Mouse (Mus musculus): ENCODE measurements at regions not wholly inside any gene's neighbourhood (a gene's known extent, or its start where the extent isn't known, plus 50 kb on each side); places are given as distances from the start of the nearest gene placed in this dataset.

GRCm38 (mm10) chr3:143986798-143987197, 218.2 kb downstream of the Lmo4 start:
- Histone ChIP-seq H3K27me3 (ENCODE audit: low read depth, poor library complexity, severe bottlenecking) (no peaks in the 10 kb centered on the region), H3K36me3 (no peaks in the 10 kb centered on the region), H3K4me1 (peaks cover 24% of the 10 kb centered on the region; the same call in 1 of the 2 replicates), H3K4me3 (no peak overlapping the region), H3K9me3 (replicated peaks) (no peaks in the 10 kb centered on the region), H3K27ac (no peak overlapping the region)
- DNase-seq (ENCODE audit: low spot score), result no peak
- WGBS, result 97% methylated on average over 2 of the region's 2 CpGs

GRCm38 (mm10) chr3:143986200-143986506, 218.9 kb downstream of the Lmo4 start:
- no peak overlapping the region for H3K4me3 ChIP-seq
- H3K36me3 ChIP-seq, result no peaks in the 10 kb centered on the region
- 78% methylated on average over 5 of the region's 5 CpGs for WGBS
- DNase-seq (ENCODE audit: low spot score), result no peak
- no peaks in the 10 kb centered on the region for H3K27me3 ChIP-seq (ENCODE audit: low read depth, poor library complexity, severe bottlenecking)
- peaks cover 24% of the 10 kb centered on the region; the same call in 1 of the 2 replicates for H3K4me1 ChIP-seq
- no peaks in the 10 kb centered on the region for H3K9me3 ChIP-seq (replicated peaks)
- 0 out of 2 replicates have a peak overlapping the region, but pooled peaks have one; percentile 21 for H3K27ac ChIP-seq

GRCm38 (mm10) chr3:143985349-143986199, 219.4 kb downstream of the Lmo4 start:
- no peak for DNase-seq (ENCODE audit: low spot score)
- Histone ChIP-seq H3K4me1 (peaks cover 24% of the 10 kb centered on the region; the same call in 1 of the 2 replicates), H3K36me3 (no peaks in the 10 kb centered on the region), H3K27ac (no peak overlapping the region), H3K9me3 (replicated peaks) (no peaks in the 10 kb centered on the region), H3K4me3 (no peak overlapping the region), H3K27me3 (ENCODE audit: low read depth, poor library complexity, severe bottlenecking) (no peaks in the 10 kb centered on the region)
- WGBS, result 76% methylated on average over 6 of the region's 6 CpGs

GRCm38 (mm10) chr3:143978703-143979102, 226.3 kb downstream of the Lmo4 start:
- WGBS, result 95% methylated on average over 2 of the region's 2 CpGs
- no peaks in the 10 kb centered on the region for H3K36me3 ChIP-seq
- no peaks in the 10 kb centered on the region for H3K9me3 ChIP-seq (replicated peaks)
- no peak overlapping the region for H3K4me3 ChIP-seq
- DNase-seq (ENCODE audit: low spot score), result no peak
- no peaks in the 10 kb centered on the region for H3K4me1 ChIP-seq
- no peak overlapping the region for H3K27ac ChIP-seq
- H3K27me3 ChIP-seq (ENCODE audit: low read depth, poor library complexity, severe bottlenecking), result no peaks in the 10 kb centered on the region

GRCm38 (mm10) chr3:143977886-143978447, 227.1 kb downstream of the Lmo4 start:
- Histone ChIP-seq H3K4me3 (no peak overlapping the region), H3K4me1 (no peaks in the 10 kb centered on the region), H3K36me3 (no peaks in the 10 kb centered on the region), H3K27me3 (ENCODE audit: low read depth, poor library complexity, severe bottlenecking) (no peaks in the 10 kb centered on the region), H3K27ac (no peak overlapping the region), H3K9me3 (replicated peaks) (no peaks in the 10 kb centered on the region)
- WGBS, result 91% methylated on average over 7 of the region's 7 CpGs
- DNase-seq (ENCODE audit: low spot score), result no peak

GRCm38 (mm10) chr3:143973582-143973981, 231.4 kb downstream of the Lmo4 start:
- no peak overlapping the region for H3K4me3 ChIP-seq
- H3K27me3 ChIP-seq (ENCODE audit: low read depth, poor library complexity, severe bottlenecking), result no peaks in the 10 kb centered on the region
- no peak for DNase-seq (ENCODE audit: low spot score)
- no peak overlapping the region for H3K27ac ChIP-seq
- H3K4me1 ChIP-seq, result no peaks in the 10 kb centered on the region
- H3K36me3 ChIP-seq, result no peaks in the 10 kb centered on the region
- WGBS, result 86% methylated on average over 9 of the region's 9 CpGs
- no peaks in the 10 kb centered on the region for H3K9me3 ChIP-seq (replicated peaks)

- Histone ChIP-seq H3K4me3 (no peak overlapping the region), H3K36me3 (no peaks in the 10 kb centered on the region), H3K4me1 (no peaks in the 10 kb centered on the region), H3K9me3 (replicated peaks) (no peaks in the 10 kb centered on the region), H3K27ac (no peak overlapping the region), H3K27me3 (ENCODE audit: low read depth, poor library complexity, severe bottlenecking) (no peaks in the 10 kb centered on the region)
- DNase-seq (ENCODE audit: low spot score), result no peak
Observed at GRCm38 (mm10) chr3:143972351-143972750, 232.7 kb downstream of the Lmo4 start.

- DNase-seq (ENCODE audit: low spot score), result no peak
- 93% methylated on average over 11 of the region's 11 CpGs for WGBS
- H3K4me1 ChIP-seq, result no peaks in the 10 kb centered on the region
- no peaks in the 10 kb centered on the region for H3K36me3 ChIP-seq
- H3K27ac ChIP-seq, result no peak overlapping the region
- H3K27me3 ChIP-seq (ENCODE audit: low read depth, poor library complexity, severe bottlenecking), result no peaks in the 10 kb centered on the region
- H3K4me3 ChIP-seq, result no peak overlapping the region
- no peaks in the 10 kb centered on the region for H3K9me3 ChIP-seq (replicated peaks)
Observed at GRCm38 (mm10) chr3:143970771-143971170, 234.2 kb downstream of the Lmo4 start.

- DNase-seq (ENCODE audit: low spot score), result no peak
- Histone ChIP-seq H3K27ac (no peak overlapping the region), H3K9me3 (replicated peaks) (no peaks in the 10 kb centered on the region), H3K4me3 (no peak overlapping the region), H3K27me3 (ENCODE audit: low read depth, poor library complexity, severe bottlenecking) (no peaks in the 10 kb centered on the region), H3K36me3 (no peaks in the 10 kb centered on the region), H3K4me1 (no peaks in the 10 kb centered on the region)
- 95% methylated on average over 7 of the region's 7 CpGs for WGBS
Observed at GRCm38 (mm10) chr3:143955508-143955907, 249.5 kb downstream of the Lmo4 start.

GRCm38 (mm10) chr3:143954822-143955221, 250.2 kb downstream of the Lmo4 start:
- peaks cover 2% of the 10 kb centered on the region for H3K4me1 ChIP-seq
- H3K9me3 ChIP-seq (replicated peaks), result no peaks in the 10 kb centered on the region
- H3K4me3 ChIP-seq, result no peak overlapping the region
- no peak for DNase-seq (ENCODE audit: low spot score)
- H3K36me3 ChIP-seq, result no peaks in the 10 kb centered on the region
- WGBS, result 89% methylated on average over 7 of the region's 7 CpGs
- H3K27me3 ChIP-seq (ENCODE audit: low read depth, poor library complexity, severe bottlenecking), result no peaks in the 10 kb centered on the region
- H3K27ac ChIP-seq, result no peak overlapping the region

GRCm38 (mm10) chr3:143952289-143952688, 252.7 kb downstream of the Lmo4 start:
- WGBS, result 52% methylated on average over 8 of the region's 8 CpGs
- DNase-seq (ENCODE audit: low spot score), result no peak
- Histone ChIP-seq H3K9me3 (replicated peaks) (no peaks in the 10 kb centered on the region), H3K4me1 (peaks cover 27% of the 10 kb centered on the region), H3K27ac (no peak overlapping the region), H3K27me3 (ENCODE audit: low read depth, poor library complexity, severe bottlenecking) (no peaks in the 10 kb centered on the region), H3K4me3 (no peak overlapping the region), H3K36me3 (no peaks in the 10 kb centered on the region)

GRCm38 (mm10) chr3:143949656-143950055, 255.4 kb downstream of the Lmo4 start:
- DNase-seq (ENCODE audit: low spot score), result no peak
- H3K27ac ChIP-seq, result no peak overlapping the region

GRCm38 (mm10) chr3:143949026-143949637, 255.9 kb downstream of the Lmo4 start:
- DNase-seq (ENCODE audit: low spot score), result peak; percentile 46
- peaks cover 32% of the 10 kb centered on the region for H3K4me1 ChIP-seq
- 0 out of 2 replicates have a peak overlapping the region, but pooled peaks have one; percentile 27 for H3K27ac ChIP-seq
- H3K9me3 ChIP-seq (replicated peaks), result no peaks in the 10 kb centered on the region
- H3K27me3 ChIP-seq (ENCODE audit: low read depth, poor library complexity, severe bottlenecking), result no peaks in the 10 kb centered on the region
- no peak overlapping the region for H3K4me3 ChIP-seq
- 69% methylated on average over 11 of the region's 11 CpGs for WGBS
- H3K36me3 ChIP-seq, result no peaks in the 10 kb centered on the region

More at GRCm38 (mm10) chr3:143949656-143950055, 255.4 kb downstream of the Lmo4 start:
- Histone ChIP-seq H3K4me3 (no peak overlapping the region), H3K4me1 (peaks cover 32% of the 10 kb centered on the region), H3K36me3 (no peaks in the 10 kb centered on the region), H3K9me3 (replicated peaks) (no peaks in the 10 kb centered on the region), H3K27me3 (ENCODE audit: low read depth, poor library complexity, severe bottlenecking) (no peaks in the 10 kb centered on the region)
- WGBS, result 69% methylated on average over 8 of the region's 8 CpGs

Data from limb, embryonic 10.5 days (tissue).